Mouse (Mus musculus) layer of hippocampus, postnatal 14 days (tissue): ENCODE results near the gene Crlf3. TPM values are rescaled to one million over a fixed set of nuclear protein-coding genes. Genes with fewer than 3 reads are reported as not detected.
"Not testable (repeated sequence)": the region's sequence is repeated elsewhere in the genome, so short reads cannot be mapped to it uniquely, and the experiment has no call there.

Experiments used
- DNase-seq, 2 experiments: peaks; one replicate each; pipeline ENCODE4 v3.0.0; 2021 to 2022; ENCODE audit warnings: low spot score in 2 of 2, mixed read lengths in 1 of 2
- total RNA-seq, 2 experiments: library from RNA; stranded (reverse); gene quantifications; 2 replicates each; pipeline ENCODE4 v1.2.3; 2021

Gene Crlf3
- total RNA-seq, 2 experiments from 2014 or later = 18.3 to 22.1 TPM

- no peak for DNase-seq
These were observed 11.0 kb downstream of the Crlf3 start for GRCm38 (mm10) chr11:80069815-80070214.

GRCm38 (mm10) chr11:80067558-80067957 is 13.2 kb downstream of the Crlf3 start:
- DNase-seq = no peak

- DNase-seq = not testable (repeated sequence)
These were observed 14.4 kb downstream of the Crlf3 start for GRCm38 (mm10) chr11:80066373-80066772.

- DNase-seq = peak; percentile 14 to 71
These were observed 18.6 kb downstream of the Crlf3 start for GRCm38 (mm10) chr11:80062159-80062558.

GRCm38 (mm10) chr11:80056141-80056540 is 24.6 kb downstream of the Crlf3 start:
- no peak for DNase-seq

GRCm38 (mm10) chr11:80054659-80055058 is 26.1 kb downstream of the Crlf3 start:
- DNase-seq = no peak

- no peak for DNase-seq
These were observed 27.6 kb downstream of the Crlf3 start for GRCm38 (mm10) chr11:80053171-80053570.

GRCm38 (mm10) chr11:80052456-80052855 is 28.3 kb downstream of the Crlf3 start:
- DNase-seq = no peak

GRCm38 (mm10) chr11:80050088-80050487 is 30.7 kb downstream of the Crlf3 start:
- DNase-seq = no peak

GRCm38 (mm10) chr11:80046856-80047255 is 33.9 kb downstream of the Crlf3 start:
- DNase-seq = no peak

- no peak for DNase-seq
These were observed 37.4 kb downstream of the Crlf3 start for GRCm38 (mm10) chr11:80043419-80043817.

GRCm38 (mm10) chr11:80042615-80043418 is 38.0 kb downstream of the Crlf3 start:
- DNase-seq = peak; percentile 23 to 58

- no peak for DNase-seq
These were observed 43.3 kb downstream of the Crlf3 start for GRCm38 (mm10) chr11:80037495-80037894.

- no peak for DNase-seq
These were observed 59.5 kb downstream of the Crlf3 start for GRCm38 (mm10) chr11:80021306-80021705.

- no peak for DNase-seq
These were observed 61.0 kb downstream of the Crlf3 start for GRCm38 (mm10) chr11:80019792-80020191.

GRCm38 (mm10) chr11:80016533-80016932 is 64.3 kb downstream of the Crlf3 start:
- DNase-seq = not testable (repeated sequence)

Other genes with a start within 250 kb of the Crlf3 start
- 10 to 100 TPM; 35.9 to 36.3 TPM for gene Utp6, start 118.6 kb downstream of the Crlf3 start, total RNA-seq
- gene Suz12, start 87.9 kb downstream of the Crlf3 start, total RNA-seq = 10 to 100 TPM; 31.4 to 34.5 TPM
- 1 to 10 TPM; 3.8 to 4.7 TPM for gene Atad5, start 8.4 kb upstream of the Crlf3 start, total RNA-seq
- 10 to 100 TPM; 11.3 to 12.7 TPM for gene Tefm, start 61.2 kb upstream of the Crlf3 start, total RNA-seq
- gene Adap2, start 73.1 kb upstream of the Crlf3 start, total RNA-seq = 10 to 100 TPM; 10.3 to 11.0 TPM
- gene Rnf135, start 102.9 kb upstream of the Crlf3 start, total RNA-seq = 1 to 10 TPM; 3.5 to 4.6 TPM
- 10 to 100 TPM; 61.6 to 64.6 TPM for gene Rhot1, start 128.0 kb upstream of the Crlf3 start, total RNA-seq
- 10 to 100 TPM; 28.0 to 28.9 TPM for gene Rhbdl3, start 219.9 kb upstream of the Crlf3 start, total RNA-seq